Mouse (Mus musculus) embryonic fibroblast, embryonic 13.5 days (primary cell): Measurements from ENCODE around the gene Tfpi. TPM values are rescaled to one million over a fixed set of nuclear protein-coding genes. Genes with fewer than 3 reads are reported as not detected.

Experiments
- H3K27ac ChIP-seq: 2 replicates; pipeline ENCODE4 v1.5.1; 2012; ENCODE audit warnings: low read length, control low read depth, inconsistent platforms; ENCODE audit not compliant: insufficient read depth
- H3K4me1 ChIP-seq: 2 replicates; pipeline ENCODE4 v1.6.1; 2011; ENCODE audit warnings: low read length; ENCODE audit not compliant: control insufficient read depth, insufficient read depth
- H3K4me3 ChIP-seq: 2 replicates; pipeline ENCODE4 v1.5.1; 2011; ENCODE audit warnings: mild to moderate bottlenecking, control low read depth, low read length; ENCODE audit not compliant: insufficient read depth
- CTCF ChIP-seq: IDR thresholded peaks from 2 replicates; pipeline ENCODE4 v1.5.1; 2011; ENCODE audit warnings: mild to moderate bottlenecking, control low read depth, low read length, moderate library complexity, borderline replicate concordance; ENCODE audit not compliant: insufficient read depth
- POLR2A ChIP-seq: IDR thresholded peaks from 2 replicates; pipeline ENCODE4 v1.6.1; 2011; ENCODE audit warnings: low read depth, mild to moderate bottlenecking, control low read depth, low read length, moderate library complexity
- polyA plus RNA-seq: library from polyadenylated mRNA; stranded (reverse); fragments of >200 nt; gene quantifications from 2 replicates; pipeline ENCODE4 v1.2.4, GENCODE M21; 2011; ENCODE audit warnings: low read depth; ENCODE audit not compliant: missing spikeins, insufficient read length

Tfpi gene
- polyA plus RNA-seq, 1 experiment = 71.4 TPM

DNA sequence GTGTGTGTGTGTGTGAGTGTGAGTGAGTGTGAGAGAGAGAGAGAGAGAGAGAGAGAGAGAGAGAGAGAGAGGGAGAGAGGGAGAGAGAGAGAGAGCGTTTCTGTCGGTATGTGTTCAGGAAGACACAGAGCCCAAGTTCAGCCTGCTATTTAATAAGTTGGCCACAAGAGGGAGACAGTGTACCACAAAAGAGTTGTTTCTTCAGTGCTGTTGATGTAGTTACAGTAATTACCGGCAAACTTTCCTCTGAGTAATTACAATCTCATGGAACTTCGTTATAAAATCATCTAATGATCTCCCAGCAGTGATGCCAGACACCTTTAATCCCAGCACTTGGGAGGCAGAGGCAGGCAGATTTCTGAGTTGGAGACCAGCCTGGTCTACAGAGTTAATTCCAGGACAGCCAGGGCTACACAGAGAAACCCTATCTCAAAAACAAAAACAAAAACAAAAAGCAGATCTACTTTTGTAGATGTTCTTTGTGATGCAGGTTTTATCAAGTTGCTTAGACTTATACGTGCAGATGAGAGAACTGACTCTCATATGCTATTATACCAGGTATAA lies 21.3 kb downstream of the Tfpi start:
- Histone ChIP-seq H3K4me1 (no peaks in the 10 kb centered on the region), H3K4me3 (no peak overlapping the region), H3K27ac (no peak overlapping the region)
- TF ChIP-seq POLR2A = peak; percentile 20; the same call in 1 of the 2 replicates
- no peak for TF ChIP-seq CTCF

DNA sequence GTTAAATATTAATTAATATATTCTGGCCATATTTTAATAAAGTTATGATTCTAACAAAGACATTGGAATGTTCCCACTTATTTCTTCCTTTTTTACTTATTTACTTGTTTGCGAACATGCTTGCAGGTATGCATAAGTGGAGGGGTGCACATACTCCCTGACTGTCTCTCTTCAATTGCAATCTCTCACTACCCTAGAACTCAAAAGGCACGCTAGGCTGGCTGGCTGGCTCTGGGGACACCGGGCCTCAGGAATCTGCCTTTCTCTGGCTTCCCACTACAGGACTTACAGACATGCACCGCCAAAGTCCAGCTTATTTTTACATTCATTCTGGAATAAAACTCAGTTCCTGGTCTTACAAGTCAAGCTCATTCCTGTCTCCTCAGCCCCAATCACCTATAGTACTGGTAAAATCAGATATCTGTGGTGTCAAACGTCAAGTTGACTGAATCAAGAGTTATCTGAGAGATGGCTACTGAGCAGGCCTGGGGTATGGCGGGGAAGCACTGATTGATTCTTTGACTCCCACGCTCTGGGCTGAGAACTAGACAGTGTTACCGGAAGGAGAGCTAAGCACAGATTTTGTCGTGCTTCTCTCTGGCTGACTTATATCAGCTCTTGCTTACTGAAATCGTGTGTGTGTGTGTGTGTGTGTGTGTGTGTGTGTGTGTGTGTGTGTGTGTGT lies 21.9 kb downstream of the Tfpi start:
- TF ChIP-seq POLR2A (no peak; the same call in 1 of the 2 replicates), CTCF (no peak)
- Histone ChIP-seq H3K4me1 (no peaks in the 10 kb centered on the region), H3K27ac (no peak overlapping the region), H3K4me3 (no peak overlapping the region)

DNA sequence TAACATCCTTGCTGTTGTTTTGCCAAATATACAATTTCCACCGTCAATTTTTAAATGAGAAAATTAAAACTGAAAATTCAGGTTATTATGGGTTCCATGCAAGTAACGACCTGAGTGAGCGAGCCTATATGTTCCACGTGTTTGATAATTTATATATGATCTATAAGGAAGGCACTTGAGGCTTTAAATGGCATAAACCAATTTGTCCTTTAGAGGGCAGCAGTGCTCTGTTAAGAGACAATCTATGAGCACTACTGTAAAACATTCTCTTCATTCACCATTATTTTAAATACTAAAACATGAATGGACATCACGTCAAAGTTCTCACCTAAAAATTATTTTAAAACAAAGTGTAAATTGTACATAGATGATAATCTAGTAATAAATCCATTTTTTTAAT lies 22.5 kb downstream of the Tfpi start:
- no peak overlapping the region for H3K4me3 ChIP-seq
- no peaks in the 10 kb centered on the region for H3K4me1 ChIP-seq
- H3K27ac ChIP-seq = no peak overlapping the region
- TF ChIP-seq POLR2A (no peak), CTCF (no peak)

DNA sequence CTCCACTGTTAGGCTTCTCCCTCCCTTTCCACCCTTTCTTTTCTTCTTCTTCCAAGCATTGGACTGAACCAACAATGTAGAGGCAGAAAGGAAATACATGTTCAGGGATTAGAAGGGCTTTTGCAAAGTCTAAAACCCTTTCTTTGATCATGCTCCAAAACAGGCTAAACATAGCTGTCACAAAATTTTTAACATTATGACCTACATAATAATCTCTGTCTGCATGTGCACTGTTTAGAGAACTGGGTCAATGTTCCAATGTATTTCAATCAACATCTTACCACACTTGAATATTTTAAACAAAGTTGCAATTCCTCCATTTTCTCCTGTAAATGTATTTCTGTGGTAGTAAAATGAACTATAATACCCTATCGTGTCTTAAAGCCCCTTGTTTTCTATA lies 31.1 kb downstream of the Tfpi start:
- no peak overlapping the region for H3K4me3 ChIP-seq
- TF ChIP-seq POLR2A = no peak
- no peak for TF ChIP-seq CTCF
- no peaks in the 10 kb centered on the region; the same call in 1 of the 2 replicates for H3K4me1 ChIP-seq
- H3K27ac ChIP-seq = no peak overlapping the region

DNA sequence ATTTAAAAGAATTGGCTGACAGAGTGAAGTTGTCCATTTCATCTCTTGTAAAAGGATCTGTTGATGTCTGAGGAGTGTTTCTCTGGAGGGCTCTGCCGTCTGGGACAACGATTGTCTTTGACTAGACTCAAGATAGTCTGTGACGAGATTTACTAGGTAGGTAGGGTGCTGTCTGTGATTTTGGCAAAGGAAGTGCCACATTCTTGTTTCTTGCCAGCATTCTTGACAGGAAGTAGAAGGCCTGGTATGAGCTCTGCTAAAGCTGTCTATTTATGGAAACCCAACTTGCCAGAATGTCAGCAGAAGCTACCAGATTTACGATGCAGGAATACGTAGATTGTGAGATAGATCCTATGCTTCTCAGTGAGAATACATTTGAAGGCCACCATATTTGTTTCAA lies 34.6 kb downstream of the Tfpi start:
- Histone ChIP-seq H3K27ac (no peak overlapping the region), H3K4me1 (no peaks in the 10 kb centered on the region; the same call in 1 of the 2 replicates), H3K4me3 (no peak overlapping the region)
- TF ChIP-seq CTCF = no peak
- TF ChIP-seq POLR2A = no peak

DNA sequence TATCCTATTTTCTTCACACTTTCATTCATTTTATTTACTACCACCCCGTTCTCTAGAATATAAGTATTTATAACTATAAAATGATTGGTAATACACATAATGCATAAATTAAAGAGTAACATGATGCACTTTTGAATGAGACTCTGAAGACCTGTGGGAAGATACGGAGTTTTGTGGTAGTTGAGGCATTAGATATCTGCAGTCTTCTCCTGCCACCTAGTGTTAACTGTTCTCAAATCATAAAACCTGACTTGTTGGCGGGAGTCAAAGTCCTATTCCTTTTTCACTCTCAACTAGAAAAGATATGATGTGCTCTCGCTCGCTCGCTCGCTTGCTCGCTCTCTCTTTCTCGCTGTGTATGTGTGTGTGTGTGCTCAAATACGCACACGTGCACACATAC lies 46.9 kb downstream of the Tfpi start:
- H3K4me1 ChIP-seq = no peaks in the 10 kb centered on the region; the same call in 1 of the 2 replicates
- TF ChIP-seq POLR2A = no peak
- TF ChIP-seq CTCF = no peak
- H3K27ac ChIP-seq = no peak overlapping the region
- H3K4me3 ChIP-seq = no peak overlapping the region

DNA sequence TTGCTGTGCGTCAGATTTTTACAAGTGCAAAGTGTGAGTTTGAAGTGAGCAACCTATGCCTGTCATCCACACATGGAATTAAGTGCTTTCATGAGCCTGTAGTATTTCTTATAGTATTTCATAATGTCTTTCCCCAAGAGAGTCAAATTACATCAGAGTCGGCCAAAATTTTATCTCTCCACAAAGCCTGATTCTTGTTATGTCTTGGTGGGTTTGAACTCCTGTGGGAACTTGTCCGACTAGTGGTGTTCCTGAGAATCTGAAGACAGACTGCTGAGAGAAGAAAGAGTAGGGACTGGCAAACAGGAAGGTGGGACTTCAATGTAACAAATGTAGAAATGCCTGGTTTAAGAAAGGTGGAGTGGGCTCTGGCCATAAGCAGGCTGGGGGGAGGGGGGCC lies 47.7 kb downstream of the Tfpi start:
- TF ChIP-seq CTCF (no peak), POLR2A (no peak)
- H3K4me3 ChIP-seq = no peak overlapping the region
- no peak overlapping the region for H3K27ac ChIP-seq
- H3K4me1 ChIP-seq = no peaks in the 10 kb centered on the region; the same call in 1 of the 2 replicates

DNA sequence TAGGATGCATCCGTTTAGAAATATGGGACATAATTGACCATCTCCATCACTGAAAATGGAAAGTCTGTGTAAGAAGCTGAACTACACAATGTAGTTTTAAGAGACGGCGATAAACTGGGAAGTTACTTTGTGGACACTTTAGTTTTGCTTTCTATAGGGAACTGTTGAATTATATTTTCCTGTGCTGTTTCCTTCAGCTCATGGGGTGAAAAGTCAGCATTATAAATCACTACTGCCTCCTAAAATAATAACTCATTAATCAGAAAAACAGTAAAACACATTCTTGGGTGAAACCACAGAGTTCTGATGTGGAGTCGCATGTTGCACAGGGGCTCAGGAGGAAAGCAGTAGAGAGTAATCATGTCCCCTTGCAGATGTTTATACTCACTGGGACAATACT lies 50.0 kb downstream of the Tfpi start:
- no peak for TF ChIP-seq POLR2A
- TF ChIP-seq CTCF = no peak
- H3K4me1 ChIP-seq = no peaks in the 10 kb centered on the region; the same call in 1 of the 2 replicates
- H3K27ac ChIP-seq = no peak overlapping the region
- H3K4me3 ChIP-seq = no peak overlapping the region

DNA sequence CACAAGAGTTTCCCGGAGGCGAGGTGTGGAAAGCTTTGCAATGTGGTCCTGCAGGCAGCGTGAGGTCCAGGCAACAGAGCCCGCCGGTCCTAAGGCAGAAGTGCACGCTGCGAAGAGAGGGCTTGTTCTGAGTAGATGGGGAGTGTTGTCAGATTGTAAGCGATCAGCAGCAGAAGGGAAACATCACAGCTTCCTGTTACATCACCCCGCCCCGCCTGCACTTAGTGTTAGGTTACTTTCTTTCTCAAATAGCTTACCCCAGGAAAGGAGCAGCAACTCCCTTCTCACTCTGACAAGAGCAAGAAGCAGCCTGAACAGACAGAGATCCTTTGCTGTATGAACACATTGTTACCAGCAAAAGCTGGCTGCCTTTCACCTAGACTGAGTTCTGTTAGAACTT lies 51.4 kb downstream of the Tfpi start, which contains the start of gene Calcrl:
Gene Calcrl, minus strand, starts transcription at position 274 of the 400 bp plus-strand sequence.
- no peaks in the 10 kb centered on the region; the same call in 1 of the 2 replicates for H3K4me1 ChIP-seq

DNA sequence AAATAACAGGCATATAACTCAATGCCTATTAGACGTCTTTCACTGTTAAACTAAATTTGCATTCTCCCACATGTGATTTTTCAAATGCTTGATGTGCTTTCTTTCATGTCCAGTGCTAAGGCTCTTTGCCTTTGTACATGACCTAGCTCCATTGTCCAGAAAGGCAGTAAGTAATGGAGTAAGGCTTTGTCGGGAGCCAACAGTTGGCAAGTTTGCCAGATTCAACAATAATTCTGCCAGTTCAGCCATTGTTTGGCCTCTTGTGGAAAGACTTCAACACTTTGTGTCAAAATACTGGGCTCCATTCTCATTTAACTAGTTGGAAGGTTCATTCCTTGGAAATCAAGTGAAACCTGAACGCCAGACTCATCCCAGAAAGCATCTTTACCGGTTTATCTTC lies 60.1 kb downstream of the Tfpi start:
- H3K4me3 ChIP-seq = no peak overlapping the region
- TF ChIP-seq CTCF (no peak), POLR2A (no peak)

More for the DNA sequence above, 51.4 kb downstream of the Tfpi start, which contains the start of gene Calcrl:
- H3K27ac ChIP-seq = peak within 1 kb of the TSS; percentile 83
- peak within 1 kb of the TSS; percentile 32 for H3K4me3 ChIP-seq
- TF ChIP-seq CTCF = no peak
- peak; percentile 83 for TF ChIP-seq POLR2A

More for the DNA sequence above, 60.1 kb downstream of the Tfpi start:
- H3K27ac ChIP-seq = no peak overlapping the region
- H3K4me1 ChIP-seq = no peaks in the 10 kb centered on the region; the same call in 1 of the 2 replicates
